Mouse (Mus musculus) heart, embryonic 10.5 days (tissue): ENCODE data around the gene Ccdc14. TPM values are rescaled to one million over a fixed set of nuclear protein-coding genes. Genes with fewer than 3 reads are reported as not detected.
A peak's percentile ranks its signal among the peaks of the same experiment; 100 is the strongest.
"Not testable (repeated sequence)": the region's sequence is repeated elsewhere in the genome, so short reads cannot be mapped to it uniquely, and the experiment has no call there.

Source experiments
- DNase-seq: peaks from one replicate; pipeline ENCODE4 v3.0.0-alpha.2; 2017; ENCODE audit warnings: low spot score
- H3K27ac ChIP-seq: fragments of 300-500 bp; sonication (generic); 2 replicates; pipeline ENCODE4 v1.5.1; 2016; ENCODE audit warnings: mild to moderate bottlenecking
- H3K27me3 ChIP-seq: fragments of 300-500 bp; sonication (generic); 2 replicates; pipeline ENCODE4 v1.6.1; 2016; ENCODE audit warnings: mild to moderate bottlenecking; ENCODE audit not compliant: poor library complexity, insufficient read depth, severe bottlenecking
- H3K36me3 ChIP-seq: fragments of 300-500 bp; sonication (generic); 2 replicates; pipeline ENCODE4 v1.6.1; 2016; ENCODE audit warnings: mild to moderate bottlenecking, moderate library complexity
- H3K4me1 ChIP-seq: fragments of 300-500 bp; sonication (generic); 2 replicates; pipeline ENCODE4 v1.6.1; 2016; ENCODE audit warnings: mild to moderate bottlenecking
- H3K4me3 ChIP-seq: fragments of 300-500 bp; sonication (generic); 2 replicates; pipeline ENCODE4 v1.5.1; 2016; ENCODE audit warnings: mild to moderate bottlenecking, moderate library complexity
- H3K9me3 ChIP-seq: fragments of 300-500 bp; sonication (generic); 2 replicates; pipeline ENCODE4 v1.6.1; 2016; ENCODE audit warnings: mild to moderate bottlenecking, moderate library complexity
- WGBS: fragments of 180-500 bp; shearing (Covaris S2); methylation state at CpG from one replicate; pipeline ENCODE4 v1.1.7; 2016; 5-methylcytosine and 5-hydroxymethylcytosine counted together
- polyA plus RNA-seq: library from polyadenylated mRNA; unstranded; fragments of >200 nt; fragmentation: Nextera tagmentation; extraction: Ambion mirVana; gene quantifications from 2 replicates; pipeline ENCODE4 v1.2.1, GENCODE M21; 2016

The Ccdc14 gene
- polyA plus RNA-seq, 1 experiment from 2014 or later, result 8.3 TPM

GRCm38 (mm10) chr16:34674365-34674764 is 16.1 kb upstream of the Ccdc14 start:
- H3K36me3 ChIP-seq, result no peaks in the 10 kb centered on the region
- H3K4me1 ChIP-seq, result peaks cover 17% of the 10 kb centered on the region
- DNase-seq, result no peak
- H3K9me3 ChIP-seq, result no peaks in the 10 kb centered on the region
- no peak overlapping the region for H3K4me3 ChIP-seq
- WGBS, result 91% methylated on average over 6 of the region's 6 CpGs
- peaks cover 5% of the 10 kb centered on the region; the same call in 1 of the 2 replicates for H3K27me3 ChIP-seq
- no peak overlapping the region for H3K27ac ChIP-seq

GRCm38 (mm10) chr16:34681823-34682222 is 8.6 kb upstream of the Ccdc14 start:
- H3K4me1 ChIP-seq, result no peaks in the 10 kb centered on the region
- H3K4me3 ChIP-seq, result no peak overlapping the region
- no peak overlapping the region for H3K27ac ChIP-seq
- DNase-seq, result no peak
- H3K27me3 ChIP-seq, result no peaks in the 10 kb centered on the region
- no peaks in the 10 kb centered on the region for H3K9me3 ChIP-seq
- no peaks in the 10 kb centered on the region for H3K36me3 ChIP-seq

- Histone ChIP-seq H3K27ac (no peak overlapping the region), H3K4me1 (peaks cover 6% of the 10 kb centered on the region; the same call in 1 of the 2 replicates), H3K27me3 (no peaks in the 10 kb centered on the region), H3K36me3 (no peaks in the 10 kb centered on the region), H3K4me3 (peak overlapping the region; percentile 79), H3K9me3 (no peaks in the 10 kb centered on the region)
- 75% methylated on average over 3 of the region's 3 CpGs for WGBS
- no peak for DNase-seq
These were observed 537 bp upstream of the Ccdc14 start for GRCm38 (mm10) chr16:34689879-34690278.

GRCm38 (mm10) chr16:34691156-34691555 is 740 bp downstream of the Ccdc14 start:
- Histone ChIP-seq H3K9me3 (no peaks in the 10 kb centered on the region), H3K36me3 (peaks cover 4% of the 10 kb centered on the region), H3K4me3 (peak overlapping the region; percentile 79), H3K27ac (peak overlapping the region; percentile 91), H3K4me1 (peaks cover 6% of the 10 kb centered on the region; the same call in 1 of the 2 replicates), H3K27me3 (no peaks in the 10 kb centered on the region)
- no peak for DNase-seq
- 13% methylated on average over 11 of the region's 11 CpGs for WGBS

- DNase-seq, result no peak
- WGBS, result 81% methylated on average over 6 of the region's 7 CpGs
- Histone ChIP-seq H3K4me1 (peaks cover 6% of the 10 kb centered on the region; the same call in 1 of the 2 replicates), H3K36me3 (peaks cover 26% of the 10 kb centered on the region), H3K27ac (no peak overlapping the region), H3K4me3 (no peak overlapping the region), H3K27me3 (no peaks in the 10 kb centered on the region), H3K9me3 (no peaks in the 10 kb centered on the region)
These were observed 4.1 kb downstream of the Ccdc14 start for GRCm38 (mm10) chr16:34694477-34694876.

GRCm38 (mm10) chr16:34698721-34699120 is 8.3 kb downstream of the Ccdc14 start:
- DNase-seq, H3K4me1 ChIP-seq, H3K9me3 ChIP-seq, H3K27ac ChIP-seq, H3K4me3 ChIP-seq, H3K27me3 ChIP-seq: not testable (repeated sequence)
- WGBS, result 78% methylated on average over 3 of the region's 3 CpGs
- peaks cover 29% of the 10 kb centered on the region for H3K36me3 ChIP-seq

- H3K9me3 ChIP-seq, result no peaks in the 10 kb centered on the region
- H3K27me3 ChIP-seq, result no peaks in the 10 kb centered on the region
- WGBS, result 23% methylated on average over 7 of the region's 7 CpGs
- no peak overlapping the region for H3K4me3 ChIP-seq
- H3K36me3 ChIP-seq, result peaks cover 43% of the 10 kb centered on the region
- peak; percentile 86 for DNase-seq
- H3K27ac ChIP-seq, result peak overlapping the region; percentile 9; the same call in 1 of the 2 replicates
- no peaks in the 10 kb centered on the region for H3K4me1 ChIP-seq
These were observed 9.9 kb downstream of the Ccdc14 start for GRCm38 (mm10) chr16:34700165-34700827.

GRCm38 (mm10) chr16:34700828-34701216 is 10.4 kb downstream of the Ccdc14 start:
- H3K36me3 ChIP-seq, result peaks cover 47% of the 10 kb centered on the region

GRCm38 (mm10) chr16:34706019-34706418 is 15.6 kb downstream of the Ccdc14 start:
- no peak for DNase-seq
- no peaks in the 10 kb centered on the region for H3K4me1 ChIP-seq
- no peak overlapping the region for H3K27ac ChIP-seq
- H3K36me3 ChIP-seq, result peaks cover 64% of the 10 kb centered on the region
- no peaks in the 10 kb centered on the region for H3K27me3 ChIP-seq
- no peak overlapping the region for H3K4me3 ChIP-seq
- WGBS, result 71% methylated on average over 2 of the region's 2 CpGs
- H3K9me3 ChIP-seq, result no peaks in the 10 kb centered on the region

More at GRCm38 (mm10) chr16:34700828-34701216, 10.4 kb downstream of the Ccdc14 start:
- 83% methylated on average over 6 of the region's 6 CpGs for WGBS
- Histone ChIP-seq H3K27me3 (no peaks in the 10 kb centered on the region), H3K4me3 (no peak overlapping the region), H3K27ac (no peak overlapping the region), H3K4me1 (no peaks in the 10 kb centered on the region), H3K9me3 (no peaks in the 10 kb centered on the region)
- DNase-seq, result no peak

- Histone ChIP-seq H3K4me1 (no peaks in the 10 kb centered on the region), H3K9me3 (no peaks in the 10 kb centered on the region), H3K4me3 (no peak overlapping the region), H3K27me3 (no peaks in the 10 kb centered on the region), H3K36me3 (peaks cover 64% of the 10 kb centered on the region), H3K27ac (no peak overlapping the region)
- WGBS, result 77% methylated on average over 7 of the region's 7 CpGs
- no peak for DNase-seq
These were observed 16.1 kb downstream of the Ccdc14 start for GRCm38 (mm10) chr16:34706487-34706946.

GRCm38 (mm10) chr16:34711481-34711880 is 21.1 kb downstream of the Ccdc14 start:
- Histone ChIP-seq H3K36me3 (peaks cover 47% of the 10 kb centered on the region), H3K4me1 (no peaks in the 10 kb centered on the region), H3K9me3 (no peaks in the 10 kb centered on the region), H3K27me3 (no peaks in the 10 kb centered on the region), H3K27ac (no peak overlapping the region), H3K4me3 (no peak overlapping the region)
- WGBS, result 67% methylated on average over 3 of the region's 3 CpGs
- DNase-seq, result no peak

GRCm38 (mm10) chr16:34725156-34725555 is 34.7 kb downstream of the Ccdc14 start:
- Histone ChIP-seq H3K9me3 (no peaks in the 10 kb centered on the region), H3K27ac (no peak overlapping the region), H3K27me3 (no peaks in the 10 kb centered on the region), H3K4me1 (no peaks in the 10 kb centered on the region), H3K36me3 (peaks cover 46% of the 10 kb centered on the region), H3K4me3 (no peak overlapping the region)
- no peak for DNase-seq
- 93% methylated on average over 3 of the region's 3 CpGs for WGBS

GRCm38 (mm10) chr16:34728610-34729009 is 38.2 kb downstream of the Ccdc14 start:
- not testable (repeated sequence) for H3K9me3 ChIP-seq, H3K4me1 ChIP-seq, H3K27me3 ChIP-seq, H3K4me3 ChIP-seq, DNase-seq, H3K27ac ChIP-seq
- peaks cover 28% of the 10 kb centered on the region for H3K36me3 ChIP-seq

GRCm38 (mm10) chr16:34729371-34729770 is 39.0 kb downstream of the Ccdc14 start:
- no peak overlapping the region for H3K4me3 ChIP-seq
- H3K27me3 ChIP-seq, result no peaks in the 10 kb centered on the region
- 84% methylated on average over 1 of the region's 1 CpGs for WGBS
- no peaks in the 10 kb centered on the region for H3K4me1 ChIP-seq
- no peaks in the 10 kb centered on the region for H3K9me3 ChIP-seq
- no peak overlapping the region for H3K27ac ChIP-seq
- no peak for DNase-seq
- H3K36me3 ChIP-seq, result peaks cover 22% of the 10 kb centered on the region
